In genomic region chrX:169863841-169864240, GRCm38 (mm10) we compare ENCODE assay signal across 26 mouse cellular contexts.
DNase-seq lines count a peak whose midpoint lies in the region; ATAC-seq lines count a peak whose summit lies in the region.
"Had no signal": no experiment of that assay in that cellular context is flagged by ENCODE, and none has a peak within 500 bp of the region (broad histone marks: within the 10 kb centered on the region; RNA-seq: fewer than 3 reads in every experiment).

No protein-coding gene starts in this region.

- 0 out of 2 replicates have a peak, but pooled peaks have one; percentile 45 for ATAC-seq in liver, embryonic 16.5 days (ENCODE audit: low read depth)
- ATAC-seq in liver, embryonic 12.5 days: no peak
- ATAC-seq: CD4-positive, CD25-positive, alpha-beta regulatory T cell, adult 4 months; hindbrain, embryonic 16.5 days; intestine, embryonic 15.5 days; midbrain, embryonic 16.5 days; Patski had no signal

- H3K9ac ChIP-seq in liver, embryonic 16.5 days (ENCODE audit: low read depth, low read length): no peak overlapping the region
- no peak overlapping the region for H3K9ac ChIP-seq in liver, embryonic 12.5 days
- H3K9ac ChIP-seq: embryonic facial prominence, embryonic 12.5 days; forebrain, embryonic 12.5 days; intestine, embryonic 15.5 days; liver, embryonic 14.5 days had no signal

- H3K9me3 ChIP-seq in liver, embryonic 16.5 days (replicated peaks; ENCODE audit: control insufficient read depth, low read length): no peaks in the 10 kb centered on the region
- H3K9me3 ChIP-seq in liver, embryonic 12.5 days (replicated peaks): no peaks in the 10 kb centered on the region
- H3K9me3 ChIP-seq: embryonic facial prominence, embryonic 12.5 days; forebrain, embryonic 12.5 days; heart, embryonic 10.5 days; hindbrain, embryonic 10.5 days; intestine, embryonic 15.5 days; midbrain, embryonic 10.5 days had no signal

- H3K27ac ChIP-seq in liver, embryonic 16.5 days (ENCODE audit: low read length): no peak overlapping the region
- no peak overlapping the region for H3K27ac ChIP-seq in liver, embryonic 12.5 days
- H3K27ac ChIP-seq: embryonic facial prominence, embryonic 12.5 days; forebrain, embryonic 12.5 days; heart, embryonic 10.5 days; hindbrain, embryonic 10.5 days; intestine, embryonic 15.5 days; liver, embryonic 14.5 days; midbrain, embryonic 10.5 days had no signal

- no peaks in the 10 kb centered on the region for H3K4me1 ChIP-seq in liver, embryonic 16.5 days (ENCODE audit: control insufficient read depth, low read depth, low read length)
- H3K4me1 ChIP-seq in liver, embryonic 12.5 days: no peaks in the 10 kb centered on the region
- H3K4me1 ChIP-seq: embryonic facial prominence, embryonic 12.5 days; forebrain, embryonic 12.5 days; heart, embryonic 10.5 days; hindbrain, embryonic 10.5 days; intestine, embryonic 15.5 days; midbrain, embryonic 10.5 days had no signal

- H3K4me2 ChIP-seq in liver, embryonic 16.5 days (ENCODE audit: low read depth, low read length): no peak overlapping the region
- no peak overlapping the region for H3K4me2 ChIP-seq in liver, embryonic 12.5 days
- H3K4me2 ChIP-seq: embryonic facial prominence, embryonic 12.5 days; forebrain, embryonic 12.5 days; intestine, embryonic 15.5 days had no signal

- no peak overlapping the region for H3K4me3 ChIP-seq in liver, embryonic 16.5 days (ENCODE audit: low read depth, low read length)
- H3K4me3 ChIP-seq in liver, embryonic 12.5 days: no peak overlapping the region
- H3K4me3 ChIP-seq: embryonic facial prominence, embryonic 12.5 days; erythroblast, embryonic 14.5 days; forebrain, embryonic 12.5 days; heart, embryonic 10.5 days; hindbrain, embryonic 10.5 days; intestine, embryonic 15.5 days; midbrain, embryonic 10.5 days had no signal

- H3K27me3 ChIP-seq in liver, embryonic 16.5 days (ENCODE audit: control insufficient read depth, insufficient read depth, low read depth, low read length): no peaks in the 10 kb centered on the region
- peaks cover 6% of the 10 kb centered on the region; the same call in 1 of the 2 replicates for H3K27me3 ChIP-seq in liver, embryonic 12.5 days (replicated peaks)
- H3K27me3 ChIP-seq: intestine, embryonic 15.5 days; Patski had no signal

- peak; percentile 29 to 63 for DNase-seq in adrenal gland, adult (ENCODE audit: inconsistent age in 2 of 2, low spot score in 1 of 2)
- DNase-seq in adrenal gland, adult 8-10 months: no peak
- peak; percentile 10 for DNase-seq in urinary bladder, postnatal 14 days (ENCODE audit: low spot score)
- DNase-seq in urinary bladder, postnatal 4 days (ENCODE audit: low spot score in 2 of 2): no peak
- DNase-seq in spleen, postnatal 4 days (ENCODE audit: low spot score in 2 of 2): no peak
- no peak for DNase-seq in kidney, postnatal 14 days
- DNase-seq: cerebellum, adult 11-12 months; cerebellum, postnatal 10 days; kidney, postnatal 36 days; layer of hippocampus, postnatal 36 days; thymus, adult 18-20 months; thymus, postnatal 36 days had no signal

- 40% methylated on average over 1 of the region's 1 CpGs for WGBS in liver, embryonic 16.5 days (ENCODE audit: insufficient replicate concordance)
- 57% methylated on average over 1 of the region's 1 CpGs for WGBS in liver, embryonic 12.5 days (ENCODE audit: insufficient replicate concordance)

- H3K36me3 ChIP-seq in liver, embryonic 16.5 days (ENCODE audit: control insufficient read depth, insufficient read depth): no peaks in the 10 kb centered on the region
- no peaks in the 10 kb centered on the region for H3K36me3 ChIP-seq in liver, embryonic 12.5 days
- H3K36me3 ChIP-seq: embryonic facial prominence, embryonic 12.5 days; forebrain, embryonic 12.5 days; heart, embryonic 10.5 days; hindbrain, embryonic 10.5 days; intestine, embryonic 15.5 days; midbrain, embryonic 10.5 days had no signal

Comparison
In these comparisons a context has a peak if more than half of its experiments do, and no peak if none do; other contexts are left out.
1. DNase-seq: peak in adrenal gland, adult (2 of 2) and urinary bladder, postnatal 14 days (single experiment); none in adrenal gland, adult 8-10 months (single experiment), urinary bladder, postnatal 4 days (0 of 2), spleen, postnatal 4 days (0 of 2) and kidney, postnatal 14 days (single experiment).